Mouse (Mus musculus) liver, embryonic 14.5 days (tissue): ENCODE results near the gene Actbl2. TPM values are rescaled to one million over a fixed set of nuclear protein-coding genes. Genes with fewer than 3 reads are reported as not detected.

Source experiments
- ATAC-seq: fragments of 200-750 bp; cut with Nextera tagmentation; 2 replicates; pipeline ENCODE4 v1.8.0; 2017; ENCODE audit warnings: moderate number of reproducible peaks, mild to moderate bottlenecking, moderate library complexity; ENCODE audit not compliant: insufficient read depth
- DNase-seq, 3 experiments: peaks; one replicate each; pipeline ENCODE4 v3.0.0-alpha.2; 2012 to 2013; ENCODE audit warnings: low read depth in 3 of 3, low spot score in 3 of 3
- H3K27ac ChIP-seq: fragments of 300-500 bp; sonication (generic); 2 replicates; pipeline ENCODE4 v1.5.1; 2014; ENCODE audit warnings: moderate library complexity, mild to moderate bottlenecking, control low read depth, inconsistent platforms
- H3K27me3 ChIP-seq: fragments of 300-500 bp; sonication (generic); 2 replicates; pipeline ENCODE4 v1.6.1; 2014; ENCODE audit warnings: mild to moderate bottlenecking, low read length, moderate library complexity; ENCODE audit not compliant: control insufficient read depth, insufficient read depth
- H3K36me3 ChIP-seq: fragments of 300-500 bp; sonication (generic); replicated peaks from 2 replicates; pipeline ENCODE4 v1.6.1; 2014; ENCODE audit warnings: low read depth; ENCODE audit not compliant: control insufficient read depth, insufficient read depth
- H3K4me1 ChIP-seq, 2 experiments: fragments of 200-500 bp in 1 of 2; fragments of 300-500 bp in 1 of 2; sonication (generic) in 1 of 2; replicated peaks; 2 replicates each; pipeline ENCODE4 v1.6.1; 2012 to 2014; ENCODE audit warnings: antibody characterized with exemption in 1 of 2, inconsistent platforms in 1 of 2, low read length in 1 of 2; ENCODE audit not compliant: control insufficient read depth in 2 of 2, insufficient read depth in 2 of 2
- H3K4me2 ChIP-seq: fragments of 300-500 bp; sonication (generic); 2 replicates; pipeline ENCODE4 v1.6.1; 2014; ENCODE audit warnings: low read depth, mild to moderate bottlenecking, control low read depth, moderate library complexity
- H3K4me3 ChIP-seq, 2 experiments: fragments of 200-500 bp in 1 of 2; fragments of 300-500 bp in 1 of 2; sonication (generic) in 1 of 2; 2 replicates each; pipeline ENCODE4 v1.5.1; 2012 to 2014; ENCODE audit warnings: low read depth in 2 of 2, low read length in 2 of 2, mild to moderate bottlenecking in 2 of 2, control low read depth in 1 of 2, inconsistent platforms in 1 of 2, moderate library complexity in 1 of 2; ENCODE audit not compliant: insufficient read depth in 1 of 2
- H3K9ac ChIP-seq: fragments of 300-500 bp; sonication (generic); replicated peaks from 2 replicates; pipeline ENCODE4 v1.6.1; 2014; ENCODE audit warnings: mild to moderate bottlenecking, control low read depth, moderate library complexity
- H3K9me3 ChIP-seq: fragments of 300-500 bp; sonication (generic); 2 replicates; pipeline ENCODE4 v1.6.1; 2016; ENCODE audit warnings: low read length, mixed read lengths; ENCODE audit not compliant: control insufficient read depth
- CTCF ChIP-seq: IDR thresholded peaks from 2 replicates; pipeline ENCODE4 v1.5.1; 2016; ENCODE audit warnings: antibody characterized with exemption, low read depth, control low read depth
- EP300 ChIP-seq: IDR thresholded peaks from 2 replicates; pipeline ENCODE4 v1.6.1; 2016; ENCODE audit warnings: antibody characterized with exemption, low read depth
- WGBS: fragments of 180-500 bp; shearing (Covaris S2); extraction: QIAGEN DNeasy Blood & Tissue Kit; methylation state at CpG from one replicate; pipeline ENCODE4 v1.1.7; 2014; ENCODE audit not compliant: insufficient replicate concordance; 5-methylcytosine and 5-hydroxymethylcytosine counted together
- polyA plus RNA-seq, 2 experiments: library from polyadenylated mRNA; depleted of rRNA in 1 of 2; stranded (reverse) in 1 of 2; unstranded in 1 of 2; fragments of >200 nt; fragmentation: Nextera tagmentation in 1 of 2; extraction: Ambion mirVana in 1 of 2; gene quantifications; 2 replicates each; pipeline versions ENCODE4 v1.2.1 to v1.2.3; 2012 to 2014

The Actbl2 gene
- polyA plus RNA-seq, 2 experiments = not detected

DNA sequence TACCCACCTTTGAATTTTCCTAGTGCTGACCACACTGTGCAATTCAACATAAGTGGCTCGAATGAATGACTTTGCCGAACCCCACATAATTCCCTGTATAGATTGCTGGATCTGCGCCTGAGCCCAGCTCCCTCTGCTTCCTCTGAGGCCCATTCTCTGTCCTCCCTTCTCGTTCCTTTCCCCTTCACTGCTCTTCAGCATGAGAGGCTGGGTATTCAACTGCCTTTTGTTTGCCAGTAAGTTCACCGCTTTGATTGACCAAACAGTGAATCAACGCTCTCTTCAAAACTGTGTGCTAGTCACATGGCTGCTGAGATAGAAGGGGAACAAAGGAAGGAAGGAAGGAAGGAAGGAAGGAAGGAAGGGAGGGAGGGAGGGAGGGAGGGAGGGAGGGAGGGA lies 4.3 kb downstream of the Actbl2 start:
- DNase-seq (no peak), ATAC-seq (no peak)
- 71% methylated on average over 6 of the region's 6 CpGs for WGBS
- Histone ChIP-seq H3K36me3 (no peaks in the 10 kb centered on the region), H3K27me3 (no peaks in the 10 kb centered on the region), H3K4me3 (no peak overlapping the region), H3K4me1 (no peaks in the 10 kb centered on the region), H3K9me3 (no peaks in the 10 kb centered on the region), H3K9ac (no peak overlapping the region), H3K27ac (no peak overlapping the region), H3K4me2 (no peak overlapping the region)
- TF ChIP-seq CTCF = no peak
- TF ChIP-seq EP300 = no peak

DNA sequence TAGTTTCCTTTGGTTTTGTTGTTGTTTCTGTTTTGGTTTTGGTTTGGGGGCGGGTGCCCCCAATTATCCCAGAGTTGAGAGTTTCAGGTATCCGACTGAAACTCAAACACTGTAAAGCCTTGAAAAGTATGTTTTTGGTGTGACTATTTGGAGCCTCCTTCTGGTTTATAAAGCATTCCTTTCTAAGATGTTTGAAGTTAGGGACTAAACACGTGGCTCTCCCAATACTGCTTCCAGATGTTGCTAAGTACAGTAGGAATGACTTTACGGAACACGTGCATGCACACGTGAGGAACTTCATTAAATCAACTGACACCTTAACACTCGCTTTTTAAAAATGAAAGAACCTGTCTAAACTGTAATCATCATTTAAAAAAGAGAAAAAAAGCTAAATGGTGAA lies 4.9 kb downstream of the Actbl2 start:
- Histone ChIP-seq H3K9me3 (no peaks in the 10 kb centered on the region), H3K27me3 (no peaks in the 10 kb centered on the region), H3K36me3 (no peaks in the 10 kb centered on the region), H3K27ac (no peak overlapping the region), H3K4me2 (no peak overlapping the region), H3K4me1 (no peaks in the 10 kb centered on the region), H3K9ac (no peak overlapping the region), H3K4me3 (no peak overlapping the region)
- no peak for TF ChIP-seq CTCF
- TF ChIP-seq EP300 = no peak
- WGBS = 64% methylated on average over 7 of the region's 7 CpGs
- ATAC-seq (no peak), DNase-seq (no peak)

DNA sequence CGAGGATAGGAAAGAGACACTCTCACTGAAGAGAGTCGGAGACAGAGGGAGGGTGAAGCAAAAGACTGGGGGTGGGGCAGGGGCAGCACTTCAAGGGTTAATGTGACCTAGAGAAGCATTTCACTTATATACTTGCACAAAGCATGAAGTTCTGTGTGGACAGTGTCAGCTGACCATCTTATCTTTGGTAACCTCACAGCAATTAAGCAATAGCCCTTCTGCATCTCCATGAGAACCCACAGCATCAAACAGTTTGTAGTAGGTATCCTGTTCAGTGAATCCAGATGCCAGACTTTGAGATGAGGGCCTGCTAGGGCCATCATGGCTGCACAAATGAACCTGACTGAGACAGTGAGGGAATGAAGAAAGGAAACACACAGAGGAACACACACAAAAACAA lies 8.4 kb downstream of the Actbl2 start:
- H3K36me3 ChIP-seq = no peaks in the 10 kb centered on the region
- ATAC-seq (no peak), DNase-seq (no peak)
- H3K9ac ChIP-seq = no peak overlapping the region
- H3K4me3 ChIP-seq = no peak overlapping the region
- no peaks in the 10 kb centered on the region for H3K4me1 ChIP-seq
- no peak overlapping the region for H3K4me2 ChIP-seq
- WGBS = 61% methylated on average over 2 of the region's 2 CpGs
- no peaks in the 10 kb centered on the region for H3K9me3 ChIP-seq
- H3K27ac ChIP-seq = no peak overlapping the region
- no peak for TF ChIP-seq CTCF
- no peak for TF ChIP-seq EP300
- no peaks in the 10 kb centered on the region for H3K27me3 ChIP-seq

GRCm38 (mm10) chr13:111263758-111264157 lies 8.9 kb downstream of the Actbl2 start:
- DNase-seq = no peak
- no peak overlapping the region for H3K4me2 ChIP-seq
- H3K9me3 ChIP-seq = no peaks in the 10 kb centered on the region
- H3K36me3 ChIP-seq = no peaks in the 10 kb centered on the region
- no peak overlapping the region for H3K9ac ChIP-seq
- no peak for ATAC-seq
- WGBS = 56% methylated on average over 3 of the region's 3 CpGs
- no peaks in the 10 kb centered on the region for H3K27me3 ChIP-seq
- TF ChIP-seq CTCF (no peak), EP300 (no peak)
- no peaks in the 10 kb centered on the region for H3K4me1 ChIP-seq
- no peak overlapping the region for H3K27ac ChIP-seq
- no peak overlapping the region for H3K4me3 ChIP-seq

DNA sequence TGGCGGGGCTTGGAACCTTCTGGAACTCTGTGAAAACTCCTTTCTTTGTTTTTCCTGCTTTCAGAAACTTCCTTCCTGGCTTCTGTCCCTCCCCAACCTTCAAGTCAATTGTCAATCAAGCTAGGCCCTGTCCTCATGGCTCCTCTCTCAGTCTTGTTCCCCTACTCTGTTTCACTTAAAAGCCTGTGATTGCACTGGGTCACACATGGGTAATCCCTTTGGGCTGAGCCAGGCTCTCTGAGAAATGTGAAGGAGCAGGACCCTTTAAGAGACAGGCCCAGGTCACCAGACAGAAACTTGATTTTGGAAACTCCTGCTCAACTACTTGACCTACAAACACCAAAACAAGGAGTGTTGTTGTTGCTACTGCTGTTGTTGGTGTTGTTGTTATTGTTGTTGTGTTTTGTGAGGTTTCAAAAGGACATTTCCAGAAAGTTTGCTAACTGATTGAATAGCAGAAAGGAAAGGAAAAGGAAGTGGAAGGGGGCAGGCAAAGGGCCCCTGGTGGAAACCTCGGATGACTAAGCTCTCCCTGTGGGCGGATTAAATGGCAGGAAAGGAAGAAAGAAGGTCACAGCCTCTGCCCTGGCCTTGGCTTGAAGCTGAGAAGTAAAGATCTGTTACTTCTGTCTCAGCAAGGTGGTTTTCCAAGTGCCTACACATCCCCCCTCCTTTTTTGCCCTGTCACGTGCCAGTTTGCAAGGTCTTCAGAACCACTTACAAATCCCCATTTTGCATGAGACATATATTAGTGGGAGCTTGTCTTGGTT lies 10.6 kb downstream of the Actbl2 start:
- H3K4me3 ChIP-seq = no peak overlapping the region
- H3K27ac ChIP-seq = no peak overlapping the region
- H3K36me3 ChIP-seq = no peaks in the 10 kb centered on the region
- H3K9ac ChIP-seq = no peak overlapping the region
- H3K4me1 ChIP-seq = no peaks in the 10 kb centered on the region
- no peaks in the 10 kb centered on the region for H3K9me3 ChIP-seq
- no peak for TF ChIP-seq EP300
- TF ChIP-seq CTCF = no peak
- no peak for DNase-seq
- H3K4me2 ChIP-seq = no peak overlapping the region
- ATAC-seq = no peak
- 26% methylated on average over 4 of the region's 4 CpGs for WGBS
- H3K27me3 ChIP-seq = no peaks in the 10 kb centered on the region
